Mouse (Mus musculus) hindbrain, embryonic 14.5 days (tissue): Measurements from ENCODE around the gene Cdkn1b. TPM values are rescaled to one million over a fixed set of nuclear protein-coding genes. Genes with fewer than 3 reads are reported as not detected.

Experiments used
- ATAC-seq: fragments of 200-750 bp; cut with Nextera tagmentation; 2 replicates; pipeline ENCODE4 v1.8.0; 2017; ENCODE audit warnings: moderate number of reproducible peaks, mild to moderate bottlenecking, moderate TSS enrichment, moderate library complexity; ENCODE audit not compliant: low FRiP score
- DNase-seq: peaks from one replicate; pipeline ENCODE4 v3.0.0-alpha.2; 2015; ENCODE audit warnings: low spot score
- H3K27ac ChIP-seq: fragments of 300-500 bp; sonication (generic); 2 replicates; pipeline ENCODE4 v1.5.1; 2014; ENCODE audit warnings: mild to moderate bottlenecking, moderate library complexity
- H3K27me3 ChIP-seq: fragments of 300-500 bp; sonication (generic); 2 replicates; pipeline ENCODE4 v1.6.1; 2014; ENCODE audit warnings: mild to moderate bottlenecking, low read length, mixed read lengths; ENCODE audit not compliant: control insufficient read depth, insufficient read depth
- H3K36me3 ChIP-seq: fragments of 300-500 bp; sonication (generic); replicated peaks from 2 replicates; pipeline ENCODE4 v1.6.1; 2014; ENCODE audit not compliant: control insufficient read depth, insufficient read depth
- H3K4me1 ChIP-seq: fragments of 300-500 bp; sonication (generic); replicated peaks from 2 replicates; pipeline ENCODE4 v1.6.1; 2014; ENCODE audit warnings: antibody characterized with exemption, low read length, mixed read lengths; ENCODE audit not compliant: control insufficient read depth, insufficient read depth
- H3K4me2 ChIP-seq: fragments of 300-500 bp; sonication (generic); replicated peaks from 2 replicates; pipeline ENCODE4 v1.6.1; 2014; ENCODE audit warnings: mild to moderate bottlenecking, moderate library complexity
- H3K4me3 ChIP-seq: fragments of 300-500 bp; sonication (generic); replicated peaks from 2 replicates; pipeline ENCODE4 v1.5.1; 2014; ENCODE audit warnings: mild to moderate bottlenecking, low read length
- H3K9ac ChIP-seq: fragments of 300-500 bp; sonication (generic); 2 replicates; pipeline ENCODE4 v1.6.1; 2014
- H3K9me3 ChIP-seq: fragments of 300-500 bp; sonication (generic); 2 replicates; pipeline ENCODE4 v1.6.1; 2016; ENCODE audit warnings: low read length; ENCODE audit not compliant: control insufficient read depth
- WGBS: fragments of 180-500 bp; shearing (Covaris S2); extraction: QIAGEN DNeasy Blood & Tissue Kit; methylation state at CpG from one replicate; pipeline ENCODE4 v1.1.7; 2014; 5-methylcytosine and 5-hydroxymethylcytosine counted together
- polyA plus RNA-seq: library from polyadenylated mRNA; unstranded; fragments of >200 nt; fragmentation: Nextera tagmentation; extraction: Ambion mirVana; gene quantifications from 2 replicates; pipeline ENCODE4 v1.2.1, GENCODE M21; 2014

Cdkn1b gene
- polyA plus RNA-seq, 1 experiment from 2014 or later: 19.0 TPM

- Histone ChIP-seq H3K4me3 (no peak overlapping the region), H3K9me3 (no peaks in the 10 kb centered on the region), H3K4me2 (no peak overlapping the region), H3K9ac (no peak overlapping the region), H3K4me1 (peaks cover 40% of the 10 kb centered on the region), H3K27ac (no peak overlapping the region), H3K27me3 (no peaks in the 10 kb centered on the region), H3K36me3 (no peaks in the 10 kb centered on the region)
- WGBS: 85% methylated on average over 4 of the region's 4 CpGs
- ATAC-seq (no peak), DNase-seq (no peak)
Observed at GRCm38 (mm10) chr6:134883661-134884060, 36.5 kb upstream of the Cdkn1b start.

DNA sequence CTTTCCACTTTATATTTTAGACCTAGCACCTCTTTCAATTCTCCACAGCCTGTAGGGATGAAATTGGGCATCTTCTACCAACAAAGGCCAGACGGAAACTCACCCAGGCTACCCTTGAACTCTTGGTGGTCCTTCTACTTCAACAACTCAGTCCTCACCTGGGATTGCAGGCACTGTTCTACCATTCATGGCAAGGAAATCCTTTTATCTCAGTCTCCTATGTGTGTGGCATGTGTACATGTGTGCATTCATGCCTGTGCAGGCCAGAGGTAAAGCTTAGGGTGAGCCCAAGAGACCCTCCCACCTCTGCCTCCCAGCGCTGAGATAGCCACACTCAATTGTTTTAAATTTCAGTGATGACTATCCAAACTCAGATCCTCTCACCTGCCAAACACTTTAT is 34.7 kb upstream of the Cdkn1b start:
- Histone ChIP-seq H3K27ac (no peak overlapping the region), H3K36me3 (no peaks in the 10 kb centered on the region), H3K4me1 (peaks cover 50% of the 10 kb centered on the region), H3K27me3 (no peaks in the 10 kb centered on the region), H3K9ac (no peak overlapping the region), H3K4me3 (no peak overlapping the region; the same call in 1 of the 2 replicates), H3K4me2 (peak overlapping the region; percentile 61), H3K9me3 (no peaks in the 10 kb centered on the region)
- no peak for DNase-seq
- ATAC-seq: no peak
- 96% methylated on average over 2 of the region's 2 CpGs for WGBS

- no peaks in the 10 kb centered on the region for H3K36me3 ChIP-seq
- no peaks in the 10 kb centered on the region for H3K27me3 ChIP-seq
- peak overlapping the region; percentile 90 for H3K27ac ChIP-seq
- H3K4me1 ChIP-seq: peaks cover 42% of the 10 kb centered on the region
- peak overlapping the region; percentile 61 for H3K4me2 ChIP-seq
- H3K9me3 ChIP-seq: no peaks in the 10 kb centered on the region
- H3K4me3 ChIP-seq: peak overlapping the region; percentile 51
- peak overlapping the region; percentile 72 for H3K9ac ChIP-seq
- ATAC-seq: no peak
- 67% methylated on average over 8 of the region's 8 CpGs for WGBS
- no peak for DNase-seq
Observed at GRCm38 (mm10) chr6:134886475-134886874, 33.7 kb upstream of the Cdkn1b start.

GRCm38 (mm10) chr6:134887008-134887407 is 33.2 kb upstream of the Cdkn1b start:
- Histone ChIP-seq H3K4me1 (peaks cover 42% of the 10 kb centered on the region), H3K4me2 (peak overlapping the region; percentile 61), H3K9ac (peak overlapping the region; percentile 72), H3K36me3 (no peaks in the 10 kb centered on the region), H3K9me3 (no peaks in the 10 kb centered on the region), H3K4me3 (peak overlapping the region; percentile 51), H3K27ac (peak overlapping the region; percentile 90), H3K27me3 (no peaks in the 10 kb centered on the region)
- 8% methylated on average over 5 of the region's 5 CpGs for WGBS
- ATAC-seq (peak; percentile 29; the same call in 1 of the 2 replicates), DNase-seq (peak; percentile 56)

GRCm38 (mm10) chr6:134887711-134888449 is 32.3 kb upstream of the Cdkn1b start:
- ATAC-seq (peak; percentile 92), DNase-seq (peak; percentile 91)
- H3K36me3 ChIP-seq: no peaks in the 10 kb centered on the region
- H3K9me3 ChIP-seq: no peaks in the 10 kb centered on the region
- H3K4me1 ChIP-seq: peaks cover 42% of the 10 kb centered on the region
- no peaks in the 10 kb centered on the region for H3K27me3 ChIP-seq
- 1% methylated on average over 10 of the region's 10 CpGs for WGBS
- peak overlapping the region; percentile 51 for H3K4me3 ChIP-seq
- H3K9ac ChIP-seq: peak overlapping the region; percentile 72
- peak overlapping the region; percentile 61 for H3K4me2 ChIP-seq
- H3K27ac ChIP-seq: peak overlapping the region; percentile 90

DNA sequence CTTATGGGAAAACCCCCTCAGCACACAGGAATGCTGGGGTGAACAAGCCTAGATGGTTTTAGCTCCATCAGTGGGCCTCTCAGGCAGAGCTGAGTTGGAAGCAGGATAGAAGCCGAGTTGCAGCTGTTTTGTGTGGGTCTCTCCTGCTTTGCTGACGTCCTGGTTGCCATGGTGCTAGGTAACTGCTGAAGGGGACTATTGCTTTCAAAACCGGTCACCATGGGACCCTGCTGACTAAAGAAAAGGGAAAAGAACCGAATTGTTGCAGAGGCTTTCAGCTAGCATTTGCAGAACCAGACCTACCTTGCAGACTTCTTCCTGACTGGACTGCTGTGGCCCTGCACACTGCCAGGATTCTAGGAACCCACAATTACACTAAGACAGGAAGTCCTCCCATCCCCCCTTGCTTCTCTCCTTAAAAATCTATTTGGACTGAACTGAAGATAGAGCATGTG is 31.6 kb upstream of the Cdkn1b start:
- peak overlapping the region; percentile 61 for H3K4me2 ChIP-seq
- DNase-seq (peak; percentile 70), ATAC-seq (peak; percentile 68)
- H3K9ac ChIP-seq: peak overlapping the region; percentile 72
- H3K9me3 ChIP-seq: no peaks in the 10 kb centered on the region
- peak overlapping the region; percentile 90 for H3K27ac ChIP-seq
- no peaks in the 10 kb centered on the region for H3K36me3 ChIP-seq
- peaks cover 42% of the 10 kb centered on the region for H3K4me1 ChIP-seq
- peak overlapping the region; percentile 51 for H3K4me3 ChIP-seq
- H3K27me3 ChIP-seq: no peaks in the 10 kb centered on the region
- WGBS: 4% methylated on average over 4 of the region's 4 CpGs

DNA sequence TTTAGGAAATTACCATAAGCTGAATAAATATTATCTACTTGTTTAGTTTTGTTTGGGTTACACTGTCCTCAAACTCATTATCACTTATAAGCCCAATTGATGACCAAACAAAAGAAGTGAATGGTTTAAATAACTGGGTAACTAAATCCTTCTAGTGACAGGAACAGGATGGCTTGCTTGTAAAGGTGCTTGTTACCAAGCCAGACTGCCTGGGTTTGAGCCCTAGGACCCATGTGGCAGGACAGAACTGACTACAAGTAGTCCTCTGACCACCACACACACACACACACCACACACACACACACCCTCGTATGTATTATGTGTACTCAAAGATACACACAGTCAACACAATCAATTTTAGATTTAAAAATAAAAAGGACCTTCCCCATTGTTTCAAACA is 30.4 kb upstream of the Cdkn1b start:
- Histone ChIP-seq H3K27me3 (no peaks in the 10 kb centered on the region), H3K4me1 (peaks cover 32% of the 10 kb centered on the region), H3K9ac (no peak overlapping the region), H3K27ac (peak overlapping the region; percentile 90), H3K4me3 (no peak overlapping the region), H3K4me2 (no peak overlapping the region), H3K36me3 (no peaks in the 10 kb centered on the region), H3K9me3 (no peaks in the 10 kb centered on the region)
- ATAC-seq (no peak), DNase-seq (no peak)
- WGBS: 100% methylated on average over 1 of the region's 1 CpGs

DNA sequence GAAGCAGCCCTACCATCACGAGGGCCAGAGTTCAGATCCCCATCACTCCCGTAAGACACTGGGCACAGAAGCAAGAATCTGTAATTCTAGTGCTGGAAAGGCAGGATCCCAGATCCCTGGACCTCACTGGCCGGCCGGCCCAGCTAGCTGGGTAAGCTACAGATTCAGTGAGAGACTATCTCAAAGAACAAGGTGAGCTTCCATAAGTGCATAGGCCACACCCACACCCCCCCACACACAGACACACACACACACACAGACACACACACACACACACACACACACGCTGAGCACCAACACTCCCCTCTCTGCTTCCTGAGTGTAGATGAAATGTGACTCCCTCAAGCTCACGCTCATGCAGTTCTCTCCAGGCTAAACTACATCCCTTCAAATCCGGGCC is 29.8 kb upstream of the Cdkn1b start:
- no peak for ATAC-seq
- DNase-seq: no peak
- H3K4me1 ChIP-seq: peaks cover 26% of the 10 kb centered on the region
- H3K4me2 ChIP-seq: no peak overlapping the region
- H3K27me3 ChIP-seq: no peaks in the 10 kb centered on the region
- no peaks in the 10 kb centered on the region for H3K9me3 ChIP-seq
- WGBS: 88% methylated on average over 7 of the region's 7 CpGs
- no peak overlapping the region for H3K9ac ChIP-seq
- no peaks in the 10 kb centered on the region for H3K36me3 ChIP-seq
- H3K4me3 ChIP-seq: no peak overlapping the region
- no peak overlapping the region for H3K27ac ChIP-seq

DNA sequence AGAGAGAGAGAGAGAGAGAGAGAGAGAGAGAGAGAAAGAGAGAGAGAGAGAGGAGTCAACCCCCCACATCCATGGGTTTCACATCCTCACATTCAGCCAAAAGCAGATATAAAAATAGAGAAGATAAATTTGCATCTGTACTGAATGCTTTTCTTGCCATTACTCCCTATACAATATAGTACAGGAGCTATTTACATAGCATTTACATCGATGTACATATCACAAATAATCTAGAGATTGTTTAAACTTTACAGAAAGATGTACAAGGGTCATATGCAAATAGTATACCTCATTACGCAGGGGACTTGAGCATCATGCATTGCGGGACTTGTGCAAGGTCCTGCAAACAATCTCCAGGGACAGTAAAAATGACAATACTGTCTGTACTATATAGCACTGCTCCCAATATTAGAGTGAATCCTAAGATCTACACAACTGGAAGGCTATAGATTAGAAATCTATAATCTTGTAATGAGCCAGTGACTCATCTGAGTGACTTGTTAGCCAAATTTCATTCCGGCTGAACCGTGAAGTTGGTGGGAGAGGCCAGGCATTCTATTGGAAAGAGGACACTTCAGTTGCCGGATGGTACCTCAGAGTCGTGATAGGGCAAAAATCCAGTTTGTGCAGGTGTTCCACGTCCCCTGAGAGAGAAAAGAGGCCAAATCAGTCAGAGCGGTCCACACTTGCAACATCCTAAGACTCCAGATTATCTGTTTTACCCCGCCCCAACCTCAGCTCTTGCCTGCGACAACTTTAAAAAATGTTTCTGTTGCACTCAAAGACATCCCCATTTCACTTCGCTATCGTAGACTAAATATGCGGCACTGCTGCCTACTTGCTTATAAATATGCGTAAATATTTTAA is 23.4 kb upstream of the Cdkn1b start:
- Histone ChIP-seq H3K4me3 (peak overlapping the region; percentile 56), H3K9me3 (no peaks in the 10 kb centered on the region), H3K4me1 (peaks cover 12% of the 10 kb centered on the region), H3K4me2 (peak overlapping the region; percentile 69), H3K9ac (0 out of 2 replicates have a peak overlapping the region, but pooled peaks have one; percentile 78), H3K27me3 (no peaks in the 10 kb centered on the region), H3K36me3 (no peaks in the 10 kb centered on the region), H3K27ac (no peak overlapping the region)
- no peak for DNase-seq
- WGBS: 53% methylated on average over 15 of the region's 15 CpGs
- ATAC-seq: no peak
